Mouse (Mus musculus) neutrophil, adult 65 days (primary cell): ENCODE measurements around the gene Rad51ap2. TPM values are rescaled to one million over a fixed set of nuclear protein-coding genes. Genes with fewer than 3 reads are reported as not detected.

ENCODE experiments used
- total RNA-seq: library from RNA; stranded (reverse); gene quantifications from 2 replicates; pipeline ENCODE4 v1.2.4, GENCODE M21; 2023

Gene Rad51ap2
- total RNA-seq, result not detected in 2 replicates

DNA sequence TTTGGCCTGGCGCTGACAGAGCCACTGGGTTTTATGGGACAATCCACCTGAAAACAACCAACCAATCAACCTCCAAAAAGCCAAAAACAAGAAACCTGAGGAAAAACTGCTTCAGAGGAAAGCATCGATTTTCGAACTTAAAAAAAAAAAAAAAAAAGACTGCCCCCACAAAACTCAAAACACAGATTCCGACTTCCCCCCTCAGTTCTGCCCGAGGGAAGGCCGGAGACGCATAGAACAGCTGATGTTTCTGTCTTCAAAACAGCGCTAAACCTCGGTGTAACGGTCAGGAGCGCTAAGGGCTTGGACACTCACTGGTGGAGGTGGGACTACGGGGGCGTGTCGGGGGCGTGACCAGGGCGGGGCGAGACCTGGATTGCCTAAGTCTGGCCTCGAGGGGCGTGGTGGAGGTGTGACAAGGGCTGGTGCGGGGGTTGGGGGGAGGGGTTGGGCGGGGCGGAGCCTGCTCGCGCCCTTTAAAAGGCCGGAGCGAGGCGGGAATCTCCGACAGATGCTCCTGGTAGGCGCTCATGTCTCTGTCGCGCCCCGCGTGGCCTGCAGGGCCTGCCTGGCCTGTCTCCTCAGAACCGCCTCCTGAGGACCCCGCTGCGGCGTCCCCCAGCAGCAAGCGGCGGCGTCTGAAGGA, at the start of gene Rad51ap2:
TSS of gene Rad51ap2 (plus strand) at position 531 of the 646 bp plus-strand sequence.

DNA sequence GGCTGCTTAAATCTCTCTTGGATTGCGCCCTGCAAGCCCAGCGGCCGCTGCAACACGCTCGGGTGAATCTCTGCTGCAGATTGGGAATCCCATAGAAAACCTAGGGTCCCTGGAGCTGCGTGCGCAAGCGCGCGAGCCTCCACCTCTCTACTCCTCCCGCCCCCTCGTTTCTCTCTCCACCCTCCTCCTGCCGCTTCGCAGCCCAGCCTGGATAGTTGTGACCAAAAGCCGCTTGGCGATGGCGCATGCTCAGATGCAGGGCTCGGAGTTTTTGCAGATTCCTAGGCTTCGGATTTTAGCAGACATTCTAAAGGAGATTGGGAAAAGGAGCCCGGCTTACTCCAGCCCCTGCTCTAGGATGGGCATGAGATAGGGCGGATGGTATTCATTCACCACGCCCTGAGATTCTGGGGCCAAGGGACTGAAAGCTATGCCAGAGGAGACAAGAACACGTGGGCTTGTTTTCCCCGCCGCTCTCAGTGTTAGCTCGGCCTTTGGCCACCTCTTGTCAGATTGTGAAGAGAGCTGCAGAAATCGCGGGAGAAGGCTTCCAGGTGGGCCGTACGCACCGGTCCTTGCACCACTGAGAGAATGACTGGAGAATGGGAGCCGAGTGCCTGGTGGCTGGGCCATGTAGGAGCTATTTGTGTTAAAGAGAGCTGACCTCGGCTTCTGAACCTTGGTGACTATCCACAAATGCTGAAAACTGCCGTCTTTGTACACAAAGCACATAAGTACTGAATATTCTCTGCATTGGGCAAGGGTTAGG, 19.2 kb upstream of the Rad51ap2 start, which contains the start of gene Vsnl1:
TSS of gene Vsnl1 (minus strand) at position 117 of the 769 bp plus-strand sequence.

Other genes starting within 250 kb of the Rad51ap2 start
- not detected in 2 replicates for gene Msgn1, start 247.1 kb upstream of the Rad51ap2 start, total RNA-seq
- 7.3 and 11.6 TPM in 2 replicates for gene Gen1, start 190.3 kb upstream of the Rad51ap2 start, total RNA-seq
- 23.6 and 26.3 TPM in 2 replicates for gene Smc6, start 190.2 kb upstream of the Rad51ap2 start, total RNA-seq
- gene Vsnl1, start 19.5 kb upstream of the Rad51ap2 start, total RNA-seq, result not detected in 2 replicates